Mouse (Mus musculus): ENCODE data around the gene Zfp287. TPM values are rescaled to one million over a fixed set of nuclear protein-coding genes. Genes with fewer than 3 reads are reported as not detected.
A peak's percentile ranks its signal among the peaks of the same experiment; 100 is the strongest.

Gene Zfp287
- total RNA-seq, 1 experiment from 2014 or later: 10.6 TPM

- ATAC-seq (ENCODE audit: extremely low read depth, insufficient number of reproducible peaks, low FRiP score, poor library complexity, severe bottlenecking): no peak
Measured at GRCm38 (mm10) chr11:62710657-62711056, 21.0 kb downstream of the Zfp287 start.

- ATAC-seq (ENCODE audit: extremely low read depth, insufficient number of reproducible peaks, low FRiP score, poor library complexity, severe bottlenecking): no peak
Measured at GRCm38 (mm10) chr11:62708252-62708651, 23.5 kb downstream of the Zfp287 start.

- no peak for ATAC-seq (ENCODE audit: extremely low read depth, insufficient number of reproducible peaks, low FRiP score, poor library complexity, severe bottlenecking)
Measured at GRCm38 (mm10) chr11:62706141-62706540, 25.6 kb downstream of the Zfp287 start.

- ATAC-seq (ENCODE audit: extremely low read depth, insufficient number of reproducible peaks, low FRiP score, poor library complexity, severe bottlenecking): no peak
Measured at GRCm38 (mm10) chr11:62701218-62701617, 30.5 kb downstream of the Zfp287 start.

- no peak for ATAC-seq (ENCODE audit: extremely low read depth, insufficient number of reproducible peaks, low FRiP score, poor library complexity, severe bottlenecking)
Measured at GRCm38 (mm10) chr11:62699749-62700148, 32.0 kb downstream of the Zfp287 start.

GRCm38 (mm10) chr11:62695126-62695525 lies 36.6 kb downstream of the Zfp287 start:
- ATAC-seq (ENCODE audit: extremely low read depth, insufficient number of reproducible peaks, low FRiP score, poor library complexity, severe bottlenecking): no peak

- ATAC-seq (ENCODE audit: extremely low read depth, insufficient number of reproducible peaks, low FRiP score, poor library complexity, severe bottlenecking): peak; percentile 84; the same call in 1 of the 2 replicates
Measured at GRCm38 (mm10) chr11:62693299-62694184, 38.2 kb downstream of the Zfp287 start.

GRCm38 (mm10) chr11:62691592-62691991 lies 40.1 kb downstream of the Zfp287 start:
- ATAC-seq (ENCODE audit: extremely low read depth, insufficient number of reproducible peaks, low FRiP score, poor library complexity, severe bottlenecking): no peak

- no peak for ATAC-seq (ENCODE audit: extremely low read depth, insufficient number of reproducible peaks, low FRiP score, poor library complexity, severe bottlenecking)
Measured at GRCm38 (mm10) chr11:62679954-62680353, 51.8 kb downstream of the Zfp287 start.

GRCm38 (mm10) chr11:62678778-62679354 lies 52.8 kb downstream of the Zfp287 start:
- no peak for ATAC-seq (ENCODE audit: extremely low read depth, insufficient number of reproducible peaks, low FRiP score, poor library complexity, severe bottlenecking)

- ATAC-seq (ENCODE audit: extremely low read depth, insufficient number of reproducible peaks, low FRiP score, poor library complexity, severe bottlenecking): no peak
Measured at GRCm38 (mm10) chr11:62676290-62676596, 55.5 kb downstream of the Zfp287 start.

- peak; percentile 86 for ATAC-seq (ENCODE audit: extremely low read depth, insufficient number of reproducible peaks, low FRiP score, poor library complexity, severe bottlenecking)
Measured at GRCm38 (mm10) chr11:62675480-62676289, 56.0 kb downstream of the Zfp287 start.

GRCm38 (mm10) chr11:62670006-62670405 lies 61.7 kb downstream of the Zfp287 start:
- no peak for ATAC-seq (ENCODE audit: extremely low read depth, insufficient number of reproducible peaks, low FRiP score, poor library complexity, severe bottlenecking)

- ATAC-seq (ENCODE audit: extremely low read depth, insufficient number of reproducible peaks, low FRiP score, poor library complexity, severe bottlenecking): no peak
Measured at GRCm38 (mm10) chr11:62669471-62669870, 62.2 kb downstream of the Zfp287 start.

- no peak for ATAC-seq (ENCODE audit: extremely low read depth, insufficient number of reproducible peaks, low FRiP score, poor library complexity, severe bottlenecking)
Measured at GRCm38 (mm10) chr11:62668986-62669385, 62.7 kb downstream of the Zfp287 start.

GRCm38 (mm10) chr11:62664250-62664649 lies 67.5 kb downstream of the Zfp287 start:
- ATAC-seq (ENCODE audit: extremely low read depth, insufficient number of reproducible peaks, low FRiP score, poor library complexity, severe bottlenecking): no peak

GRCm38 (mm10) chr11:62660885-62661284 lies 70.8 kb downstream of the Zfp287 start:
- ATAC-seq (ENCODE audit: extremely low read depth, insufficient number of reproducible peaks, low FRiP score, poor library complexity, severe bottlenecking): no peak

- no peak for ATAC-seq (ENCODE audit: extremely low read depth, insufficient number of reproducible peaks, low FRiP score, poor library complexity, severe bottlenecking)
Measured at GRCm38 (mm10) chr11:62652080-62652479, 79.6 kb downstream of the Zfp287 start.

- no peak for ATAC-seq (ENCODE audit: extremely low read depth, insufficient number of reproducible peaks, low FRiP score, poor library complexity, severe bottlenecking)
Measured at GRCm38 (mm10) chr11:62651563-62651962, 80.1 kb downstream of the Zfp287 start.

Measured in neutrophil, adult 5-6 weeks (primary cell).